Mouse (Mus musculus): ENCODE results near the gene Riox1.
"Not testable (repeated sequence)": the region's sequence is repeated elsewhere in the genome, so short reads cannot be mapped to it uniquely, and the experiment has no call there.

Riox1 gene

GRCm38 (mm10) chr12:83950493-83950839 lies at the start of gene Riox1:
TSS of gene Riox1 (plus strand) at chr12:83950608.
- no peak for DNase-seq (ENCODE audit: low read depth)

GRCm38 (mm10) chr12:83910451-83910850 lies 40.0 kb upstream of the Riox1 start:
- no peak for DNase-seq (ENCODE audit: low read depth)

GRCm38 (mm10) chr12:83914202-83914740 lies 36.1 kb upstream of the Riox1 start:
- DNase-seq (ENCODE audit: low read depth): no peak

- DNase-seq (ENCODE audit: low read depth): no peak
Observed at GRCm38 (mm10) chr12:83914797-83915196, 35.6 kb upstream of the Riox1 start.

- no peak for DNase-seq (ENCODE audit: low read depth)
Observed at GRCm38 (mm10) chr12:83916884-83917283, 33.5 kb upstream of the Riox1 start.

GRCm38 (mm10) chr12:83920721-83921441 lies 29.5 kb upstream of the Riox1 start:
- no peak for DNase-seq (ENCODE audit: low read depth)

- peak; percentile 96 for DNase-seq (ENCODE audit: low read depth)
Observed at GRCm38 (mm10) chr12:83921535-83922381, 28.6 kb upstream of the Riox1 start, which contains the start of gene Numb. TSS of gene Numb (minus strand) at chr12:83921934.

GRCm38 (mm10) chr12:83922724-83923485 lies 27.5 kb upstream of the Riox1 start:
- DNase-seq (ENCODE audit: low read depth): no peak

- DNase-seq (ENCODE audit: low read depth): no peak
Observed at GRCm38 (mm10) chr12:83923486-83923859, 26.9 kb upstream of the Riox1 start.

GRCm38 (mm10) chr12:83924332-83924731 lies 26.1 kb upstream of the Riox1 start:
- DNase-seq (ENCODE audit: low read depth): no peak

- DNase-seq (ENCODE audit: low read depth): no peak
Observed at GRCm38 (mm10) chr12:83925160-83925703, 25.2 kb upstream of the Riox1 start.

- DNase-seq (ENCODE audit: low read depth): no peak
Observed at GRCm38 (mm10) chr12:83926061-83926460, 24.3 kb upstream of the Riox1 start.

GRCm38 (mm10) chr12:83927747-83928146 lies 22.7 kb upstream of the Riox1 start:
- no peak for DNase-seq (ENCODE audit: low read depth)

- no peak for DNase-seq (ENCODE audit: low read depth)
Observed at GRCm38 (mm10) chr12:83929186-83929804, 21.1 kb upstream of the Riox1 start.

GRCm38 (mm10) chr12:83937600-83937999 lies 12.8 kb upstream of the Riox1 start:
- DNase-seq (ENCODE audit: low read depth): no peak

- DNase-seq (ENCODE audit: low read depth): not testable (repeated sequence)
Observed at GRCm38 (mm10) chr12:83938592-83938991, 11.8 kb upstream of the Riox1 start.

- DNase-seq (ENCODE audit: low read depth): no peak
Observed at GRCm38 (mm10) chr12:83939332-83939731, 11.1 kb upstream of the Riox1 start.

GRCm38 (mm10) chr12:83940031-83940430 lies 10.4 kb upstream of the Riox1 start:
- no peak for DNase-seq (ENCODE audit: low read depth)

GRCm38 (mm10) chr12:83941938-83942337 lies 8.5 kb upstream of the Riox1 start:
- no peak for DNase-seq (ENCODE audit: low read depth)

GRCm38 (mm10) chr12:83947260-83947811 lies 3.1 kb upstream of the Riox1 start:
- DNase-seq (ENCODE audit: low read depth): no peak

- DNase-seq (ENCODE audit: low read depth): no peak
Observed at GRCm38 (mm10) chr12:83949043-83949442, 1.4 kb upstream of the Riox1 start.
